Mouse (Mus musculus): ENCODE measurements around the gene Gm20931. TPM values are rescaled to one million over a fixed set of nuclear protein-coding genes. Genes with fewer than 3 reads are reported as not detected.
"Not testable (repeated sequence)": the region's sequence is repeated elsewhere in the genome, so short reads cannot be mapped to it uniquely, and the experiment has no call there.

The Gm20931 gene
- not detected in 2 replicates for total RNA-seq (2021)
- long read RNA-seq, result 0 reads

DNA sequence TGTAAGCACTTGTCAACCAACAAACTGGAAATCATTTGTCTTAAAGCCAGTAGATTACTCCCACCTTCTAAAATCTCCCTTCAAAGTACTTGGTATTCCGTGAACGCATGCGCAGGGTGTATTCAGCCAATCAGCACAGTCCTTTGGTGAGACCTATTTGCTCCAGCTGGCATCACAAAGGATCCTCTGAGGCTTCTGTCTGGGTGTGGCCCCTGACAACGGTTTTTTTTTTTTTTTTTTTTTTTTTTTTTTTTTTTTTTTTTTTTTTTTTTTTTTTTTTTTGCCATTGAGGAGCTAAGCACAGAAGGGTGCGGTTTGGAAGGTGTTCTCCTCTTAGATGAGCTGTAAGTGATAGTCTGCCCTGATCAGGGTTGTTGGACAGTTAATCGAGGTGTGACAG lies at the start of gene Gm20931:
Gene Gm20931, plus strand, starts transcription at position 301 of the 400 bp plus-strand sequence.
- not testable (repeated sequence) for DNase-seq

All from adrenal gland, postnatal 25 days (tissue).